Mouse (Mus musculus): ENCODE results near the gene Ephx3.

The Ephx3 gene

GRCm38 (mm10) chr17:32173166-32173565, 16.2 kb downstream of the Ephx3 start:
- peak; percentile 82 for DNase-seq (ENCODE audit: low read depth, low spot score)

- DNase-seq (ENCODE audit: low read depth, low spot score): no peak
These were observed 16.9 kb downstream of the Ephx3 start for GRCm38 (mm10) chr17:32172485-32172884.

GRCm38 (mm10) chr17:32169518-32170225, 19.7 kb downstream of the Ephx3 start:
- no peak for DNase-seq (ENCODE audit: low read depth, low spot score)

- DNase-seq (ENCODE audit: low read depth, low spot score): no peak
These were observed 22.7 kb downstream of the Ephx3 start, which contains the start of gene Notch3 for GRCm38 (mm10) chr17:32166687-32167086. Gene Notch3 (minus strand): TSS chr17:32166852.

- DNase-seq (ENCODE audit: low read depth, low spot score): no peak
These were observed 23.4 kb downstream of the Ephx3 start for GRCm38 (mm10) chr17:32165803-32166595.

GRCm38 (mm10) chr17:32165266-32165802, 24.0 kb downstream of the Ephx3 start:
- no peak for DNase-seq (ENCODE audit: low read depth, low spot score)

GRCm38 (mm10) chr17:32164780-32165179, 24.6 kb downstream of the Ephx3 start:
- no peak for DNase-seq (ENCODE audit: low read depth, low spot score)

GRCm38 (mm10) chr17:32163910-32164650, 25.3 kb downstream of the Ephx3 start:
- DNase-seq (ENCODE audit: low read depth, low spot score): peak; percentile 38

- no peak for DNase-seq (ENCODE audit: low read depth, low spot score)
These were observed 27.1 kb downstream of the Ephx3 start for GRCm38 (mm10) chr17:32162112-32162850.

GRCm38 (mm10) chr17:32160882-32161281, 28.5 kb downstream of the Ephx3 start:
- no peak for DNase-seq (ENCODE audit: low read depth, low spot score)

- no peak for DNase-seq (ENCODE audit: low read depth, low spot score)
These were observed 30.5 kb downstream of the Ephx3 start for GRCm38 (mm10) chr17:32158841-32159240.

GRCm38 (mm10) chr17:32146718-32147117, 42.6 kb downstream of the Ephx3 start:
- no peak for DNase-seq (ENCODE audit: low read depth, low spot score)

- DNase-seq (ENCODE audit: low read depth, low spot score): peak; percentile 70
These were observed 46.2 kb downstream of the Ephx3 start for GRCm38 (mm10) chr17:32142907-32143854.

GRCm38 (mm10) chr17:32142234-32142633, 47.1 kb downstream of the Ephx3 start:
- DNase-seq (ENCODE audit: low read depth, low spot score): no peak

Measured in skeletal muscle tissue, adult 2 months (tissue).